Mouse (Mus musculus) liver, adult 2 months (tissue): ENCODE results near the gene Gm21970. TPM values are rescaled to one million over a fixed set of nuclear protein-coding genes. Genes with fewer than 3 reads are reported as not detected.

ENCODE experiments used
- DNase-seq: peaks from one replicate; pipeline ENCODE4 v3.0.0-alpha.2; 2011; ENCODE audit warnings: low read depth, low spot score; ENCODE audit errors: extremely low read depth
- H3K27ac ChIP-seq: fragments of 200-500 bp; replicated peaks from 2 replicates; pipeline ENCODE4 v1.5.1; 2012; ENCODE audit warnings: low read depth, mild to moderate bottlenecking, control low read depth, inconsistent platforms, low read length; ENCODE audit not compliant: insufficient read depth
- H3K27me3 ChIP-seq: fragments of 200-500 bp; 2 replicates; pipeline ENCODE4 v1.6.1; 2012; ENCODE audit warnings: mild to moderate bottlenecking, moderate library complexity, low read length, inconsistent platforms; ENCODE audit not compliant: control insufficient read depth, insufficient read depth
- H3K36me3 ChIP-seq: fragments of 200-500 bp; 2 replicates; pipeline ENCODE4 v1.6.1; 2012; ENCODE audit warnings: low read length, inconsistent platforms; ENCODE audit not compliant: control insufficient read depth, insufficient read depth
- H3K4me1 ChIP-seq: fragments of 200-500 bp; 2 replicates; pipeline ENCODE4 v1.6.1; 2011; ENCODE audit warnings: low read length; ENCODE audit not compliant: control insufficient read depth, insufficient read depth
- H3K4me3 ChIP-seq: fragments of 200-500 bp; 2 replicates; pipeline ENCODE4 v1.5.1; 2011; ENCODE audit warnings: low read depth, mild to moderate bottlenecking, control low read depth, low read length, moderate library complexity; ENCODE audit not compliant: insufficient read depth
- H3K79me2 ChIP-seq: fragments of 200-500 bp; 2 replicates; pipeline ENCODE4 v1.6.1; 2012; ENCODE audit warnings: inconsistent platforms, mild to moderate bottlenecking, low read length, moderate library complexity; ENCODE audit not compliant: control insufficient read depth, insufficient read depth
- H3K9ac ChIP-seq: fragments of 200-500 bp; 2 replicates; pipeline ENCODE4 v1.6.1; 2012; ENCODE audit warnings: low read depth, mild to moderate bottlenecking, control low read depth, inconsistent platforms, low read length
- CTCF ChIP-seq: fragments of 200-500 bp; IDR thresholded peaks from 2 replicates; pipeline ENCODE4 v1.5.1; 2011; ENCODE audit warnings: low read depth, low read length, control low read depth
- POLR2A ChIP-seq: fragments of 200-500 bp; IDR thresholded peaks from 2 replicates; pipeline ENCODE4 v1.6.1; 2011; ENCODE audit warnings: low read length, control low read depth; ENCODE audit not compliant: insufficient read depth; ENCODE audit errors: extremely low read depth
- WGBS: fragments of 180-500 bp; shearing (Covaris S2); methylation state at CpG from one replicate; pipeline ENCODE4 v1.1.7; 2018; 5-methylcytosine and 5-hydroxymethylcytosine counted together
- polyA plus RNA-seq: library from polyadenylated mRNA; depleted of rRNA; stranded (reverse); fragments of >200 nt; gene quantifications from 2 replicates; pipeline ENCODE4 v1.2.3, GENCODE M21; 2012; rRNA removed
- total RNA-seq: library from RNA; depleted of rRNA; stranded (reverse); fragments of >200 nt; gene quantifications from 2 replicates; pipeline ENCODE4 v1.2.3, GENCODE M21; 2014; rRNA removed

Gene Gm21970
- total and polyA plus RNA-seq, 2 experiments: 0.83 TPM; not detected in 1

DNA sequence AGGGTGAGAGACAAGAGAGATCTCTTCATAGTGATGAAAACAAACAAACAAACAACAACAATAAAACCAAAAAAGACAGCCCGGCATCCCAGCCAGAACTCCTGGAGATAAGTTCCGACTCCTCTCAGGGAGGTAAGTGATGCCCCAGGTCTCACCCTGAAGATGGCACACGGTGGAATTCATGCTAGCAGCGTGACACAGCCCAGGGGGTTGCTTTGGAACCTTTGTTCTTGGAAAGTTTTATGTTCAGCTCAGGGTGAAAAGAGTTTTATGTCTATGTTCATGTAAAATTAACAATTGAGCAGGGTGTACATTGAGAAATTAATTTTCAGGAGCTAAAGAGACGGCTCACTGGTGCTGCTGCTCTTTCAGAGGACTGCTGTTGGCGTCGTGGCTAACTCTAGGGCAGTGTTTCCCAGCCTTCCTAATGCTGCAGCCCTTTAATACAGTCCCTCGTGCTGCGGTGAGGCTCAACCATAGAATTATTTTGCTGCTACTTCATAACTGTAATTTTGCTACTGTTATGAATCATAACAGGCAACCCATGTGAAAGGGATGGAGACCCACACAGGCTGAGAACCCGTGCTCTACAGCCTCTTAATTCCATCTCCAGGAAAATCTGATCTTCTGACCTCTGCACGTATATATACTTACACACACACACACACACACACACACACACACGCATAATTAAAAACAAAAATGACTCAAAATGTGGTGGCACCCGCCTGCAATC, 74.2 kb downstream of the Gm21970 start:
- TF ChIP-seq POLR2A: no peak
- TF ChIP-seq CTCF: no peak
- no peak for DNase-seq
- 58% methylated on average over 13 of the region's 13 CpGs for WGBS
- Histone ChIP-seq H3K79me2 (no peaks in the 10 kb centered on the region), H3K9ac (no peak overlapping the region), H3K4me1 (peaks cover 8% of the 10 kb centered on the region), H3K4me3 (no peak overlapping the region), H3K27ac (no peak overlapping the region), H3K27me3 (no peaks in the 10 kb centered on the region), H3K36me3 (no peaks in the 10 kb centered on the region)

DNA sequence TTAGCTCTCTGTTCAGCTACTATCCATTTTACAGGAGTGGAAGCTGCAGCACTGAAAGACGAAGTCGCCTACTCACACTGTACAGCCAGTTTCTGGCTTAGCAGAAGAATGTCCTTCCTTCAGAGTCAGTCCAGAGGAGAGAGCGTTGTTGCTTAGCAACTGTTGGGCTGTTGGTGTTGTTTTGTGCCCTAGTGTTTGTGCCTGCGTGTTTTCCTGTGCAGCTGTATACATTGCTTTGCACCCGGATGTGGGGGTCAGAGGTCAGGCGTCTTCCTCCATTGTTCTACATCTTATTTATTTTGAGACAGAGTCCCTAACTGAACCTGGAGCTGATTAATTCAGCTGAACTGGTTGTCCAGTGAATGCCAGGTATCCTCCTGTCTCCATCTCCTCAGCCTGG, 75.0 kb downstream of the Gm21970 start:
- Histone ChIP-seq H3K27me3 (no peaks in the 10 kb centered on the region), H3K79me2 (no peaks in the 10 kb centered on the region), H3K4me3 (no peak overlapping the region), H3K36me3 (no peaks in the 10 kb centered on the region), H3K9ac (no peak overlapping the region), H3K4me1 (peaks cover 7% of the 10 kb centered on the region), H3K27ac (no peak overlapping the region)
- TF ChIP-seq POLR2A (no peak), CTCF (no peak)
- 68% methylated on average over 6 of the region's 6 CpGs for WGBS
- DNase-seq: no peak

Other genes starting within 250 kb of the Gm21970 start
- not detected in 2 replicates for gene Olig2, start 166.3 kb upstream of the Gm21970 start, total RNA-seq
- gene Olig2, start 166.3 kb upstream of the Gm21970 start, polyA plus RNA-seq: not detected in 2 replicates
- 0.34 and 0.55 TPM in 2 replicates for gene Olig1, start 121.9 kb upstream of the Gm21970 start, total RNA-seq
- 2.1 and 2.4 TPM in 2 replicates for gene Olig1, start 121.9 kb upstream of the Gm21970 start, polyA plus RNA-seq
- 69.1 and 84.2 TPM in 2 replicates for gene Ifnar2, start 18.9 kb upstream of the Gm21970 start, total RNA-seq
- 115 and 144 TPM in 2 replicates for gene Ifnar2, start 18.9 kb upstream of the Gm21970 start, polyA plus RNA-seq
- 7.3 and 9.5 TPM in 2 replicates for gene Il10rb, start 14.4 kb downstream of the Gm21970 start, total RNA-seq
- gene Il10rb, start 14.4 kb downstream of the Gm21970 start, polyA plus RNA-seq: 5.0 and 5.1 TPM in 2 replicates
- gene Ifnar1, start 93.5 kb downstream of the Gm21970 start, total RNA-seq: 26.4 and 28.3 TPM in 2 replicates
- gene Ifnar1, start 93.5 kb downstream of the Gm21970 start, polyA plus RNA-seq: 11.9 and 14.0 TPM in 2 replicates
- gene Ifngr2, start 155.4 kb downstream of the Gm21970 start, total RNA-seq: 8.2 and 10.4 TPM in 2 replicates
- gene Ifngr2, start 155.4 kb downstream of the Gm21970 start, polyA plus RNA-seq: 7.3 TPM in 2 replicates
- 3.0 and 3.4 TPM in 2 replicates for gene Tmem50b, start 206.1 kb downstream of the Gm21970 start, total RNA-seq
- gene Tmem50b, start 206.1 kb downstream of the Gm21970 start, polyA plus RNA-seq: 4.9 and 6.2 TPM in 2 replicates
- gene Dnajc28, start 227.3 kb downstream of the Gm21970 start, total RNA-seq: 8.9 and 11.3 TPM in 2 replicates
- gene Dnajc28, start 227.3 kb downstream of the Gm21970 start, polyA plus RNA-seq: 1.9 and 2.2 TPM in 2 replicates